Mouse (Mus musculus) heart, adult 18-20 months (tissue): ENCODE data around the gene Arhgef40. TPM values are rescaled to one million over a fixed set of nuclear protein-coding genes. Genes with fewer than 3 reads are reported as not detected.

Experiments used
- total RNA-seq, 2 experiments: library from RNA; stranded (reverse); gene quantifications; 2 replicates each; pipeline ENCODE4 v1.2.3; 2021

Arhgef40 gene
- total RNA-seq, 2 experiments from 2014 or later, result 24.1 to 25.2 TPM

Other genes starting within 250 kb of the Arhgef40 start
- gene Ang4, start 211.1 kb upstream of the Arhgef40 start, total RNA-seq, result not detected
- not detected for gene AY358078, start 184.7 kb upstream of the Arhgef40 start, total RNA-seq
- gene Ear6, start 131.0 kb upstream of the Arhgef40 start, total RNA-seq, result not detected
- gene Mettl17, start 99.9 kb upstream of the Arhgef40 start, total RNA-seq, result 10 to 100 TPM; 24.3 to 26.3 TPM
- gene Slc39a2, start 91.8 kb upstream of the Arhgef40 start, total RNA-seq, result under 1 TPM in 1 of 2 experiments, not detected in 1; 0.26 TPM
- gene Ndrg2, start 70.6 kb upstream of the Arhgef40 start, total RNA-seq, result 1,000 to 10,000 TPM; 1,486 to 1,502 TPM
- gene Tppp2, start 66.3 kb upstream of the Arhgef40 start, total RNA-seq, result not detected
- gene Rnase13, start 61.9 kb upstream of the Arhgef40 start, total RNA-seq, result not detected
- gene Tmem253, start 30.9 kb downstream of the Arhgef40 start, total RNA-seq, result 1 to 10 TPM; 2.9 to 3.2 TPM
- 10 to 100 TPM; 22.3 to 23.4 TPM for gene Zfp219, start 36.0 kb downstream of the Arhgef40 start, total RNA-seq
- gene Olfr221, start 57.7 kb downstream of the Arhgef40 start, total RNA-seq, result not detected
- 100 to 1,000 TPM; 139 to 142 TPM for gene Hnrnpc, start 119.3 kb downstream of the Arhgef40 start, total RNA-seq
- gene Rpgrip1, start 126.0 kb downstream of the Arhgef40 start, total RNA-seq, result 1 to 10 TPM in 1 of 2 experiments, under 1 TPM in 1; 0.30 to 1.0 TPM
- gene Supt16, start 212.7 kb downstream of the Arhgef40 start, total RNA-seq, result 10 to 100 TPM; 22.3 to 23.7 TPM